Mouse (Mus musculus): ENCODE data around the gene Hils1. TPM values are rescaled to one million over a fixed set of nuclear protein-coding genes. Genes with fewer than 3 reads are reported as not detected.

Gene Hils1
- total and polyA plus RNA-seq, 3 experiments, result 0.25 TPM; not detected in 2

DNA sequence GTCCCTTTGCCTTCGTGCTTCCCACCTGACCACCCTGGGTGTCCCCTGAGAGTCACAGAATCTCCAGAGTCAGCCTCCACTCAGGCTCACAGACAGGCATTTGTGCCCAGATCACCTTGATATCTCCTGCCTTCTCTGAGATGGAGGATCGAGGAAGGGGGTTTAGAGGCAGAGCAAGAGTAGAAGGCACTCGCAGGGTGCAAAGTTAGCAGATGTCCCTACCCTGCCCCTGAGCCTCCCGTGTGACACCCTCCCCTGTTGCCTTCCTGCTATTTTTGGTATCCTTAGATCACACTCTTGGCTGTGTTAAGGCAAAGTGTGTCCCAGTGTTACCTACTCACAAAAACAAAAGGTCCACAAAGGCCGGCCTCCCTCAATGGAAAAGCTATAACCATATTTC, 8.8 kb downstream of the Hils1 start, which contains the start of gene Sgca:
TSS of gene Sgca (minus strand) at position 129 of the 400 bp plus-strand sequence.
- TF ChIP-seq EP300 (IDR thresholded peaks at IDR 0.05; ENCODE audit: insufficient read depth, low read depth, low read length), result peak; percentile 86
- peak; percentile 85 for TF ChIP-seq POLR2A (IDR thresholded peaks at IDR 0.05; ENCODE audit: insufficient read depth, low read depth, low read length)
- TF ChIP-seq CTCF (IDR thresholded peaks at IDR 0.05), result no peak
- no peaks in the 10 kb centered on the region for H3K79me2 ChIP-seq (replicated peaks; ENCODE audit: control insufficient read depth, insufficient read depth, low read length)
- H3K27me3 ChIP-seq (ENCODE audit: control insufficient read depth, insufficient read depth, low read length), result no peaks in the 10 kb centered on the region
- H3K27ac ChIP-seq, result peak within 1 kb of the TSS; percentile 95
- peak; percentile 55 to 57 for DNase-seq
- H3K9ac ChIP-seq (ENCODE audit: low read depth, low read length), result peak within 1 kb of the TSS; percentile 47
- 51% methylated on average over 5 of the region's 5 CpGs for WGBS
- peak within 1 kb of the TSS; percentile 45 for H3K4me3 ChIP-seq
- peaks cover 1% of the 10 kb centered on the region; the same call in 1 of the 2 replicates for H3K4me1 ChIP-seq (ENCODE audit: control insufficient read depth, insufficient read depth, low read length)
- H3K36me3 ChIP-seq (ENCODE audit: control insufficient read depth, insufficient read depth, low read length), result no peaks in the 10 kb centered on the region
- intact Hi-C loops (cut with DNase I), result no loop called here

DNA sequence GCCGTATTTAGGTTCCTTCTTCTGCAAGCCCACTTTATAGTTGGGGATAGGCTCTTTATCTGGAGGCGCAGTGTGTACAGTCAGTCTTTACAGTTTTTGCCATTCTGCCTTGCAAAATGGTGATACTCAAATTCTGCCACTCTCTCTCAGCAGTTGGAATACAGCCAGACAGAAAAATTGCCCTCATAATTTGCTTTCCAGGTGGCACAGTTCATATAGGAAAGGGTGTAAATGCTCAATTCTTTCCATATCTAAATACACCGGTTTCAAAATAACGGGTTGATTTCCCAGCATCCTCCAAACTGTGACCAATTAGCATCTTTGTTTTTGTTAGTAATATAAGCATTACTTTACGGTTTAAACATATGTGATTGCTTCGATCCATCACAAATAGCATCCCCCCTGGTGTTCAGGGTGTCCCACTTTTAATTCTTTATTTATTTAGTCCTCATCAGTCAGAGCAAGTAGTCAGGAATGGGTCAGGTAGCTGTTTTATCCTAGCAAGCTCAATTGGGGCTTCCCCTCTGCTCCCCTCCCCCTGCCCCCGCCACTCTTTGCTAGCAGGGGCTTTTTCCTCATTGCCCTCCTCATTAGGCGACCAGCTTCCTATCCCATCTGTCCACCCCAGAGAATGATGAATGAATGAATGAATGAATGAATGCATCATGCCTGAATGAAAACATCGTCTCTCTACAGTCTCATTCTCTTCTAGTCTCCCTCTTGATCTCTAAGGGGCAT, 11.0 kb downstream of the Hils1 start:
- no peak overlapping the region for H3K9ac ChIP-seq (ENCODE audit: low read depth, low read length)
- DNase-seq, result no peak
- H3K4me3 ChIP-seq, result no peak overlapping the region
- H3K36me3 ChIP-seq (ENCODE audit: control insufficient read depth, insufficient read depth, low read length), result no peaks in the 10 kb centered on the region
- TF ChIP-seq EP300 (IDR thresholded peaks at IDR 0.05; ENCODE audit: insufficient read depth, low read depth, low read length), result no peak
- no peak for TF ChIP-seq CTCF (IDR thresholded peaks at IDR 0.05)
- no peak for TF ChIP-seq POLR2A (IDR thresholded peaks at IDR 0.05; ENCODE audit: insufficient read depth, low read depth, low read length)
- WGBS, result 44% methylated on average over 9 of the region's 9 CpGs
- no peaks in the 10 kb centered on the region for H3K79me2 ChIP-seq (replicated peaks; ENCODE audit: control insufficient read depth, insufficient read depth, low read length)
- H3K27me3 ChIP-seq (ENCODE audit: control insufficient read depth, insufficient read depth, low read length), result no peaks in the 10 kb centered on the region
- intact Hi-C loops (cut with DNase I), result loop anchor here (2.0 kb wide), 2 partner anchors 56 to 64 kb away; no protein-coding TSS in a partner anchor
- H3K4me1 ChIP-seq (ENCODE audit: control insufficient read depth, insufficient read depth, low read length), result peaks cover 1% of the 10 kb centered on the region; the same call in 1 of the 2 replicates
- H3K27ac ChIP-seq, result no peak overlapping the region; the same call in 1 of the 2 replicates

DNA sequence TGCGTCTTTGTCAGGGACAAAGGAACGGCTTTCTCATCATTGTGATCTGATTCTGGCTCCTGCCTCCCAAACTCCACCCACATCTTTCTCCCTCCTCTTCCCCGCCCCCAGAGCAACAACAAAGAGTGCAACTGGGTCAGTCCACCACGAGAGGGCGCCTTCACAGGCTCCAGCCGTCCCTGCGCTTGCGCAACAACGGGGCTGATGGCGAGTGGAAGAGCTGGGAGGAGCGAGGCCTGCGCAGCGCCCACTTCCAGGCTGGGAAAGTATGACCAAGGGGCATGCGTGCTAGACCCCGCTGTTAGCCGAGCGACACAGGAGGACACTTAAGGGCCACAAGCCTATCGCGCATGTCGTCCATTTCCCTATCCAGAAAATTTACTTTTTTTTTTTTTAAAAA, 11.6 kb downstream of the Hils1 start:
- intact Hi-C loops (cut with DNase I), result loop anchor here (1.0 to 2.0 kb wide), 4 partner anchors 10 to 64 kb away; no protein-coding TSS in a partner anchor
- Histone ChIP-seq H3K9ac (ENCODE audit: low read depth, low read length) (0 out of 2 replicates have a peak overlapping the region, but pooled peaks have one; percentile 24), H3K27ac (peak overlapping the region; percentile 81), H3K36me3 (ENCODE audit: control insufficient read depth, insufficient read depth, low read length) (no peaks in the 10 kb centered on the region), H3K79me2 (replicated peaks; ENCODE audit: control insufficient read depth, insufficient read depth, low read length) (no peaks in the 10 kb centered on the region), H3K4me1 (ENCODE audit: control insufficient read depth, insufficient read depth, low read length) (peaks cover 1% of the 10 kb centered on the region; the same call in 1 of the 2 replicates), H3K4me3 (peak overlapping the region; percentile 38), H3K27me3 (ENCODE audit: control insufficient read depth, insufficient read depth, low read length) (no peaks in the 10 kb centered on the region)
- peak; percentile 96 to 97 for DNase-seq
- under 1% methylated on average over 20 of the region's 20 CpGs for WGBS
- peak; percentile 98 for TF ChIP-seq EP300 (IDR thresholded peaks at IDR 0.05; ENCODE audit: insufficient read depth, low read depth, low read length)
- TF ChIP-seq POLR2A (IDR thresholded peaks at IDR 0.05; ENCODE audit: insufficient read depth, low read depth, low read length), result peak; percentile 88
- no peak; the same call in 1 of the 2 replicates for TF ChIP-seq CTCF (IDR thresholded peaks at IDR 0.05)

DNA sequence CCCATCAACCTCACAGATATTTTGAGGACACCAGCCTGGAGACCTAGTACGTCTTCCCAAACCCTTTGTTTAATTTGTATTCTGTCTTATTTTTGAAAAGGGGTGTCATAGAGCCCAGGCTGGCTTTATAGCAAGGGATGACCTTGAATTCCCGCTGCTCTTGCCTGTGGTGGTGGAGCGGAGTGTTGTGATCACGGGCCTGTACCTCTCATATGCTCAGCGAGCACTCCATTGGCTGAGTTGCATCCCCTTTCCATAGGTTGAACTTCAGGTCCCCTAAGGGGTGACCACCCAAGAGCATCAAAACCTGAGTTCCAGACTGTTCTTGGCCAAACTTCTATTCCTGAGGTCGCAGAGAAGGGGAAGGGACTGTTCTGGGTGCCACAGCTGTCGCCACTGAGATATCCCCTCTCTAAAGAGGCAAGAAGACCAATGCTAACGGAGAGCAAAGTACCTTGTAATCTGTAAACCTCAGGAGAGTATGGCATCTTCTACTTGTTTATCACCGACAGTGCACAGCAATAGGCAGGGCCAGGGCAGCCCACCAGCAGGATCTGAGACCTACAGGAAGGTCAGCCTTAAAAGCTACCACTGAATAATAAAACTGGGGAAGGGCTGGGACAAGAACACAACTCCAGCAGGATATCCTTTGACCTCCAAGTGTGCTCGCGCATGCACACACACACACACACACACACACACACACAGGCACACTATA, 12.2 kb downstream of the Hils1 start:
- intact Hi-C loops (cut with DNase I), result loop anchor here (1.0 to 2.0 kb wide), 4 partner anchors 10 to 63 kb away; no protein-coding TSS in a partner anchor
- Histone ChIP-seq H3K27ac (peak overlapping the region; percentile 81), H3K36me3 (ENCODE audit: control insufficient read depth, insufficient read depth, low read length) (no peaks in the 10 kb centered on the region), H3K4me3 (peak overlapping the region; percentile 38; the same call in 1 of the 2 replicates), H3K9ac (ENCODE audit: low read depth, low read length) (no peak overlapping the region), H3K27me3 (ENCODE audit: control insufficient read depth, insufficient read depth, low read length) (no peaks in the 10 kb centered on the region), H3K79me2 (replicated peaks; ENCODE audit: control insufficient read depth, insufficient read depth, low read length) (no peaks in the 10 kb centered on the region), H3K4me1 (ENCODE audit: control insufficient read depth, insufficient read depth, low read length) (peaks cover 1% of the 10 kb centered on the region; the same call in 1 of the 2 replicates)
- peak in 1 of 2 experiments; percentile 7 for DNase-seq
- no peak for TF ChIP-seq EP300 (IDR thresholded peaks at IDR 0.05; ENCODE audit: insufficient read depth, low read depth, low read length)
- no peak for TF ChIP-seq POLR2A (IDR thresholded peaks at IDR 0.05; ENCODE audit: insufficient read depth, low read depth, low read length)
- no peak for TF ChIP-seq CTCF (IDR thresholded peaks at IDR 0.05)
- WGBS, result 63% methylated on average over 11 of the region's 11 CpGs

DNA sequence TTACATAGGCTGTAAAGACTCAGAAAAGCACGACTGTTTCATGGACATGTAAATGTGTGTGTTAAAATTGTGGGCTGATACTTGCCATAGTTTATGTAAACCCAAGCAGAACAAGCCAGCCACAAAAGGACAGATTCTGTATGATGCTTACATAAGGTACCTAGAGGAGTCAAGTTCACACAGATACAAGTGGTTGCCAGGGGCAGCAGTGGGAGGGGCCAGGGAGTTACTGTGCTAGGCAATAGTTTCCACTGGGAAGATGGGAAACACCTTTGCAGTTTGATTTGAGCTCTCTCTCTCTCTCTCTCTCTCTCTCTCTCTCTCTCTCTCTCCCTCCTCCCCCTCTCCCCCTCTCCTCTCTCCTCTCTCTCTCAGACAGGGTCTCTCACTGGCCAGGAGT, 17.7 kb downstream of the Hils1 start:
- Histone ChIP-seq H3K9ac (ENCODE audit: low read depth, low read length) (no peak overlapping the region), H3K4me3 (no peak overlapping the region), H3K27me3 (ENCODE audit: control insufficient read depth, insufficient read depth, low read length) (no peaks in the 10 kb centered on the region), H3K4me1 (ENCODE audit: control insufficient read depth, insufficient read depth, low read length) (peaks cover 9% of the 10 kb centered on the region), H3K36me3 (ENCODE audit: control insufficient read depth, insufficient read depth, low read length) (no peaks in the 10 kb centered on the region), H3K27ac (no peak overlapping the region), H3K79me2 (replicated peaks; ENCODE audit: control insufficient read depth, insufficient read depth, low read length) (no peaks in the 10 kb centered on the region)
- WGBS, result 49% methylated on average over 1 of the region's 1 CpGs
- TF ChIP-seq CTCF (IDR thresholded peaks at IDR 0.05) (no peak), EP300 (IDR thresholded peaks at IDR 0.05; ENCODE audit: insufficient read depth, low read depth, low read length) (no peak), POLR2A (IDR thresholded peaks at IDR 0.05; ENCODE audit: insufficient read depth, low read depth, low read length) (no peak)
- DNase-seq, result peak in 1 of 2 experiments; percentile 8
- intact Hi-C loops (cut with DNase I), result no loop called here

All from heart, adult 2 months (tissue).